Mouse (Mus musculus) kidney, adult 8-10 months (tissue): Measurements from ENCODE around the gene 1110008L16Rik.
A peak's percentile ranks its signal among the peaks of the same experiment; 100 is the strongest.
"Not testable (repeated sequence)": the region's sequence is repeated elsewhere in the genome, so short reads cannot be mapped to it uniquely, and the experiment has no call there.

Source experiments
- DNase-seq, 2 experiments: peaks; one replicate each; pipeline ENCODE4 v3.0.0; 2022

The 1110008L16Rik gene

GRCm38 (mm10) chr12:55299336-55299735 is at the start of gene 1110008L16Rik:
TSS of gene 1110008L16Rik (plus strand) at chr12:55299577.
- DNase-seq, result no peak

- not testable (repeated sequence) for DNase-seq
Observed at GRCm38 (mm10) chr12:55261950-55262349, 37.4 kb upstream of the 1110008L16Rik start.

- not testable (repeated sequence) for DNase-seq
Observed at GRCm38 (mm10) chr12:55263385-55263784, 36.0 kb upstream of the 1110008L16Rik start.

GRCm38 (mm10) chr12:55272243-55272642 is 27.1 kb upstream of the 1110008L16Rik start:
- DNase-seq, result no peak

GRCm38 (mm10) chr12:55277583-55277982 is 21.8 kb upstream of the 1110008L16Rik start:
- not testable (repeated sequence) for DNase-seq

GRCm38 (mm10) chr12:55298112-55298511 is 1.3 kb upstream of the 1110008L16Rik start:
- no peak for DNase-seq

GRCm38 (mm10) chr12:55300820-55301351 is 1.5 kb downstream of the 1110008L16Rik start:
- no peak for DNase-seq

- DNase-seq, result no peak
Observed at GRCm38 (mm10) chr12:55301472-55302300, 2.3 kb downstream of the 1110008L16Rik start.

- peak; percentile 93 to 95 for DNase-seq
Observed at GRCm38 (mm10) chr12:55302485-55303441, 3.4 kb downstream of the 1110008L16Rik start, which contains the start of gene Ppp2r3c. TSS of gene Ppp2r3c (minus strand) at chr12:55302998.

GRCm38 (mm10) chr12:55306371-55306770 is 7.0 kb downstream of the 1110008L16Rik start:
- no peak for DNase-seq

GRCm38 (mm10) chr12:55307566-55307965 is 8.2 kb downstream of the 1110008L16Rik start:
- DNase-seq, result no peak

- peak; percentile 33 to 55 for DNase-seq
Observed at GRCm38 (mm10) chr12:55308731-55309130, 9.4 kb downstream of the 1110008L16Rik start.

- DNase-seq, result no peak
Observed at GRCm38 (mm10) chr12:55309501-55309900, 10.1 kb downstream of the 1110008L16Rik start.

- no peak for DNase-seq
Observed at GRCm38 (mm10) chr12:55311841-55312240, 12.5 kb downstream of the 1110008L16Rik start.

GRCm38 (mm10) chr12:55313901-55314300 is 14.5 kb downstream of the 1110008L16Rik start:
- DNase-seq, result no peak

- peak; percentile 93 for DNase-seq
Observed at GRCm38 (mm10) chr12:55315192-55315591, 15.8 kb downstream of the 1110008L16Rik start.

- no peak for DNase-seq
Observed at GRCm38 (mm10) chr12:55321642-55322291, 22.4 kb downstream of the 1110008L16Rik start.

- no peak for DNase-seq
Observed at GRCm38 (mm10) chr12:55325702-55326101, 26.3 kb downstream of the 1110008L16Rik start.

GRCm38 (mm10) chr12:55328784-55329183 is 29.4 kb downstream of the 1110008L16Rik start:
- no peak for DNase-seq

- DNase-seq, result no peak
Observed at GRCm38 (mm10) chr12:55329351-55329750, 30.0 kb downstream of the 1110008L16Rik start.

GRCm38 (mm10) chr12:55333662-55334061 is 34.3 kb downstream of the 1110008L16Rik start:
- no peak for DNase-seq

GRCm38 (mm10) chr12:55338490-55338889 is 39.1 kb downstream of the 1110008L16Rik start:
- DNase-seq, result not testable (repeated sequence)
